Mouse (Mus musculus) heart, postnatal 0 days (tissue): ENCODE data around the gene Scamp3.

ENCODE experiments used
- CTCF ChIP-seq: IDR thresholded peaks from 2 replicates; pipeline ENCODE4 v1.5.1; 2016; ENCODE audit warnings: antibody characterized with exemption, control low read depth, low read depth
- EP300 ChIP-seq: IDR thresholded peaks from 2 replicates; pipeline ENCODE4 v1.6.1; 2016; ENCODE audit warnings: antibody characterized with exemption, low read depth

DNA sequence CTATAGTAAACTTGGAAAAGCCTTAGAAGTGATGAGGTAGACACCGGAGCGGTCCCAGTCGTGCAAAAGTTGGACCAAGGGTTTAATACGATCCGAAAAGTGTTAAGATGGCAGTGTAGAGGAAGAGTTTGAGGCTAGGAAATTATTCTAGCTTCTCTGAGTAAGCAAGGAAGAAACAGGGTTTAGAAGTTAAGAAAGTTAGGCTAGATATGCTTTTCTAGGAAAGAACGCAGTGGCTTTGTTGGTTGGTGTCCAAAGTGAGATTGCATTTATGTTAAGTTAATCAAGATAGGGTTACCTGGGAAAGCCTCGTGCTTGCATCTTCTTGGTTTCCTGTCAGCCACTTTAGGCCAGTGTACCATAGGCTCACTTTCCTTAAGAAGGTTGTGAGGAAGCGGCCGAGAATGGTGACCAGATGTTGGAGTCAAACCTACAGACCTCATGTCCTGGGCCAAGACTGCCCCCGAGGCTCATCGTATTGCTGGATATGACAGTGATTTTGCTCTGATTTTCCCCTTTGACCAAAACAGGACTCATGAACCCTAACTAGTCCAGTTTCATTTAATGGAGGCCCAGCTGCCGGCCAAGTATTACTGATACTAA lies 11.9 kb upstream of the Scamp3 start:
- no peak for TF ChIP-seq CTCF
- no peak for TF ChIP-seq EP300
